Mouse (Mus musculus) MEL (cell line): ENCODE measurements around the gene Gmpr. TPM values are rescaled to one million over a fixed set of nuclear protein-coding genes. Genes with fewer than 3 reads are reported as not detected.
"Not testable (repeated sequence)": the region's sequence is repeated elsewhere in the genome, so short reads cannot be mapped to it uniquely, and the experiment has no call there.

ENCODE experiments used
- DNase-seq: peaks from one replicate; pipeline ENCODE4 v3.0.0; 2011; ENCODE audit warnings: low read depth, low spot score
- H3K27ac ChIP-seq: 2 replicates; pipeline ENCODE4 v1.5.1; 2012; ENCODE audit warnings: low read depth, mild to moderate bottlenecking, control low read depth, low read length, moderate library complexity; ENCODE audit not compliant: control insufficient read depth
- H3K27me3 ChIP-seq, 2 experiments: fragments of 150-350 bp in 1 of 2; sonication (generic) in 1 of 2; 2 replicates each; pipeline ENCODE4 v1.6.1; 2012; ENCODE audit warnings: low read length in 2 of 2, mild to moderate bottlenecking in 2 of 2, improper control_type of control experiment in 1 of 2, moderate library complexity in 1 of 2; ENCODE audit not compliant: insufficient read depth in 2 of 2, control insufficient read depth in 1 of 2
- H3K36me3 ChIP-seq, 2 experiments: 2 replicates each; pipeline ENCODE4 v1.6.1; 2012 to 2014; ENCODE audit warnings: low read length in 2 of 2, improper control_type of control experiment in 1 of 2, inconsistent platforms in 1 of 2, mild to moderate bottlenecking in 1 of 2; ENCODE audit not compliant: insufficient read depth in 2 of 2, control insufficient read depth in 1 of 2
- H3K4me1 ChIP-seq, 2 experiments: fragments of 150-350 bp in 1 of 2; sonication (generic) in 1 of 2; 2 replicates each; pipeline ENCODE4 v1.6.1; 2012; ENCODE audit warnings: low read length in 2 of 2, improper control_type of control experiment in 1 of 2, mild to moderate bottlenecking in 1 of 2; ENCODE audit not compliant: insufficient read depth in 2 of 2, control insufficient read depth in 1 of 2
- H3K4me3 ChIP-seq, 2 experiments: fragments of 150-350 bp in 1 of 2; sonication (generic) in 1 of 2; 2 replicates each; pipeline ENCODE4 v1.5.1; 2012; ENCODE audit warnings: low read depth in 2 of 2, low read length in 2 of 2, mild to moderate bottlenecking in 2 of 2, moderate library complexity in 2 of 2, control low read depth in 1 of 2, improper control_type of control experiment in 1 of 2; ENCODE audit not compliant: control insufficient read depth in 1 of 2, insufficient read depth in 1 of 2
- H3K79me2 ChIP-seq: 2 replicates; pipeline ENCODE4 v1.6.1; 2012; ENCODE audit warnings: mild to moderate bottlenecking, low read length, moderate library complexity; ENCODE audit not compliant: control insufficient read depth, poor library complexity, insufficient read depth
- H3K9ac ChIP-seq: 2 replicates; pipeline ENCODE4 v1.6.1; 2012; ENCODE audit warnings: low read depth, mild to moderate bottlenecking, control low read depth, low read length, moderate library complexity; ENCODE audit not compliant: control insufficient read depth, poor library complexity, severe bottlenecking
- H3K9me3 ChIP-seq: fragments of 150-350 bp; sonication (generic); replicated peaks from 2 replicates; pipeline ENCODE4 v1.6.1; 2012; ENCODE audit warnings: mild to moderate bottlenecking, low read length, improper control_type of control experiment, moderate library complexity; ENCODE audit not compliant: insufficient read depth
- BHLHE40 ChIP-seq: IDR thresholded peaks from 2 replicates; pipeline ENCODE4 v1.6.1; 2012; ENCODE audit warnings: low read depth, mild to moderate bottlenecking, inconsistent platforms, low read length, improper control_type of control experiment, borderline replicate concordance
- CHD1 ChIP-seq: IDR thresholded peaks from 2 replicates; pipeline ENCODE4 v1.6.1; 2012; ENCODE audit warnings: low read depth, mild to moderate bottlenecking, inconsistent platforms, low read length, improper control_type of control experiment
- ELF1 ChIP-seq: IDR thresholded peaks from 2 replicates; pipeline ENCODE4 v1.6.1; 2014; ENCODE audit warnings: low read depth, mild to moderate bottlenecking, inconsistent platforms, low read length, improper control_type of control experiment, moderate library complexity
- EP300 ChIP-seq, 2 experiments: IDR thresholded peaks; 2 replicates each; pipeline ENCODE4 v1.6.1; 2011; ENCODE audit warnings: improper control_type of control experiment in 2 of 2, low read length in 2 of 2, low read depth in 1 of 2, mild to moderate bottlenecking in 1 of 2
- ETS1 ChIP-seq: IDR thresholded peaks from 2 replicates; pipeline ENCODE4 v1.6.1; 2012; ENCODE audit warnings: low read depth, mild to moderate bottlenecking, inconsistent platforms, low read length, improper control_type of control experiment, moderate library complexity
- GABPA ChIP-seq: IDR thresholded peaks from 2 replicates; pipeline ENCODE4 v1.6.1; 2012; ENCODE audit warnings: low read depth, mild to moderate bottlenecking, inconsistent platforms, low read length, improper control_type of control experiment, moderate library complexity
- GATA1 ChIP-seq: IDR thresholded peaks from 2 replicates; pipeline ENCODE4 v1.6.1; 2011; ENCODE audit warnings: low read depth, low read length, improper control_type of control experiment
- JUND ChIP-seq: IDR thresholded peaks from 2 replicates; pipeline ENCODE4 v1.6.1; 2011; ENCODE audit warnings: low read depth, mild to moderate bottlenecking, improper control_type of control experiment, low read length
- KAT2A ChIP-seq: conservative IDR thresholded peaks from 2 replicates; pipeline ENCODE4 v1.6.1; 2012; ENCODE audit warnings: low read depth, low read length, improper control_type of control experiment, inconsistent platforms
- MAFK ChIP-seq: IDR thresholded peaks from 2 replicates; pipeline ENCODE4 v1.6.1; 2011; ENCODE audit warnings: low read depth, mild to moderate bottlenecking, low read length, improper control_type of control experiment, borderline replicate concordance
- MAZ ChIP-seq: IDR thresholded peaks from 2 replicates; pipeline ENCODE4 v1.6.1; 2012; ENCODE audit warnings: low read depth, mild to moderate bottlenecking, inconsistent platforms, low read length, improper control_type of control experiment
- MEF2A ChIP-seq: IDR thresholded peaks from 2 replicates; pipeline ENCODE4 v1.6.1; 2014; ENCODE audit warnings: low read depth, mild to moderate bottlenecking, inconsistent platforms, low read length, improper control_type of control experiment; ENCODE audit not compliant: poor library complexity, insufficient replicate concordance, severe bottlenecking; ENCODE audit errors: extremely low read depth
- MYB ChIP-seq: IDR thresholded peaks from 2 replicates; pipeline ENCODE4 v1.6.1; 2011; ENCODE audit warnings: mild to moderate bottlenecking, low read depth, low read length, improper control_type of control experiment
- NELFE ChIP-seq: IDR thresholded peaks from 2 replicates; pipeline ENCODE4 v1.6.1; 2011; ENCODE audit warnings: low read depth, low read length, improper control_type of control experiment
- POLR2AphosphoS5 ChIP-seq: IDR thresholded peaks from 2 replicates; pipeline ENCODE4 v1.6.1; 2012; ENCODE audit warnings: low read depth, borderline replicate concordance, mild to moderate bottlenecking, inconsistent platforms, low read length, moderate library complexity, mixed read lengths
- RCOR1 ChIP-seq: IDR thresholded peaks from 2 replicates; pipeline ENCODE4 v1.6.1; 2012; ENCODE audit warnings: low read depth, mild to moderate bottlenecking, inconsistent platforms, low read length, improper control_type of control experiment
- SIN3A ChIP-seq: IDR thresholded peaks from 2 replicates; pipeline ENCODE4 v1.6.1; 2012; ENCODE audit warnings: low read length, improper control_type of control experiment, inconsistent platforms
- TBP ChIP-seq: IDR thresholded peaks from 2 replicates; pipeline ENCODE4 v1.8.0; 2011; ENCODE audit warnings: low read depth, low read length, improper control_type of control experiment
- TCF12 ChIP-seq: IDR thresholded peaks from 2 replicates; pipeline ENCODE4 v1.6.1; 2014; ENCODE audit warnings: low read depth, mild to moderate bottlenecking, inconsistent platforms, low read length, improper control_type of control experiment, moderate library complexity
- USF2 ChIP-seq, 2 experiments: IDR thresholded peaks; 2 replicates each; pipeline ENCODE4 v1.6.1; 2011 to 2012; ENCODE audit warnings: improper control_type of control experiment in 2 of 2, low read length in 2 of 2, borderline replicate concordance in 1 of 2, inconsistent platforms in 1 of 2, low read depth in 1 of 2, mild to moderate bottlenecking in 1 of 2; ENCODE audit not compliant: insufficient read depth in 1 of 2
- ZMIZ1 ChIP-seq: IDR thresholded peaks from 2 replicates; pipeline ENCODE4 v1.6.1; 2012; ENCODE audit warnings: low read depth, mild to moderate bottlenecking, inconsistent platforms, low read length, improper control_type of control experiment, moderate library complexity
- polyA plus RNA-seq, 2 experiments: library from polyadenylated mRNA; stranded (reverse) in 1 of 2; unstranded in 1 of 2; fragments of >175 nt in 1 of 2; fragments of >200 nt in 1 of 2; gene quantifications; 2 replicates each; pipeline versions ENCODE4 v1.2.1 to v1.2.4; 2012; ENCODE audit warnings: low replicate concordance in 2 of 2, low read depth in 1 of 2; ENCODE audit not compliant: insufficient read length in 2 of 2, insufficient read depth in 1 of 2, missing spikeins in 1 of 2
- total RNA-seq: library from RNA; depleted of rRNA; stranded (reverse); fragments of 300-350 nt; gene quantifications from 2 replicates; pipeline ENCODE4 v1.2.3, GENCODE M21; 2012

Gmpr gene
- total and polyA plus RNA-seq, 3 experiments, result 64.2 to 130 TPM; not detected in 1

- Histone ChIP-seq H3K27ac (no peak overlapping the region), H3K9me3 (no peaks in the 10 kb centered on the region), H3K27me3 (no peaks in the 10 kb centered on the region), H3K79me2 (no peaks in the 10 kb centered on the region), H3K4me1 (no peaks in the 10 kb centered on the region), H3K36me3 (no peaks in the 10 kb centered on the region), H3K9ac (no peak overlapping the region), H3K4me3 (no peak overlapping the region)
- no peak for DNase-seq
- TF ChIP-seq MAZ (no peak), TBP (no peak), CHD1 (no peak), GATA1 (no peak), JUND (no peak), MAFK (no peak)
These were observed 24.0 kb upstream of the Gmpr start for GRCm38 (mm10) chr13:45483215-45483614.

- H3K4me1 ChIP-seq, result not testable (repeated sequence)
- TF ChIP-seq TBP, result 0 out of 2 replicates have a peak, but pooled peaks have one; percentile 28
- TF ChIP-seq, all 39 proteins: peak for 1; not testable (repeated sequence) for 38
- not testable (repeated sequence) for H3K27ac ChIP-seq
These were observed 23.3 kb upstream of the Gmpr start for GRCm38 (mm10) chr13:45483949-45484348.

GRCm38 (mm10) chr13:45485602-45486001 lies 21.6 kb upstream of the Gmpr start:
- Histone ChIP-seq H3K27ac (no peak overlapping the region), H3K27me3 (no peaks in the 10 kb centered on the region)
- no peak for DNase-seq

More at GRCm38 (mm10) chr13:45483949-45484348, 23.3 kb upstream of the Gmpr start:
- not testable (repeated sequence) for H3K79me2 ChIP-seq, H3K9ac ChIP-seq, H3K36me3 ChIP-seq, H3K4me3 ChIP-seq, H3K27me3 ChIP-seq, H3K9me3 ChIP-seq
- peak; percentile 30 for DNase-seq

GRCm38 (mm10) chr13:45486598-45486997 lies 20.6 kb upstream of the Gmpr start:
- Histone ChIP-seq H3K9ac (no peak overlapping the region), H3K79me2 (no peaks in the 10 kb centered on the region), H3K4me3 (no peak overlapping the region), H3K4me1 (no peaks in the 10 kb centered on the region), H3K27me3 (no peaks in the 10 kb centered on the region), H3K27ac (no peak overlapping the region), H3K36me3 (no peaks in the 10 kb centered on the region), H3K9me3 (no peaks in the 10 kb centered on the region)
- DNase-seq, result no peak
- TF ChIP-seq RCOR1 (no peak), MAZ (no peak), ZMIZ1 (no peak), GABPA (no peak), MEF2A (no peak), BHLHE40 (no peak), JUND (no peak), KAT2A (no peak), SIN3A (no peak), ELF1 (no peak), ETS1 (no peak), USF2 (IDR thresholded peaks at IDR 0.05; ENCODE audit: borderline replicate concordance in 1 of 2, insufficient read depth in 1 of 2, low read depth in 1 of 2, low read length in 2 of 2) (no peak), TCF12 (no peak), NELFE (no peak)

More at GRCm38 (mm10) chr13:45485602-45486001, 21.6 kb upstream of the Gmpr start:
- Histone ChIP-seq H3K79me2 (no peaks in the 10 kb centered on the region), H3K9me3 (no peaks in the 10 kb centered on the region), H3K4me1 (no peaks in the 10 kb centered on the region), H3K36me3 (no peaks in the 10 kb centered on the region), H3K9ac (no peak overlapping the region), H3K4me3 (no peak overlapping the region)
- TF ChIP-seq GATA1 (no peak), SIN3A (no peak), MYB (no peak), POLR2AphosphoS5 (no peak), EP300 (IDR thresholded peaks at IDR 0.05; ENCODE audit: low read depth in 1 of 2, low read length in 2 of 2) (no peak), TBP (no peak)
